Mouse (Mus musculus) gastrocnemius, postnatal 14 days (tissue): ENCODE data around the gene Cldn34c2. TPM values are rescaled to one million over a fixed set of nuclear protein-coding genes. Genes with fewer than 3 reads are reported as not detected.
"Not testable (repeated sequence)": the region's sequence is repeated elsewhere in the genome, so short reads cannot be mapped to it uniquely, and the experiment has no call there.

Experiments used
- DNase-seq: peaks from one replicate; pipeline ENCODE4 v3.0.0; 2021; ENCODE audit warnings: mixed read lengths
- intact Hi-C: fragments of 180-260 bp; cut with DNase I; formaldehyde crosslinking; loops from one replicate; pipeline ENCODE4 v1.15.1; 2025; ENCODE audit warnings: low total_unique reads
- long read RNA-seq, 2 experiments: library from polyadenylated mRNA; stranded (forward); transcript quantifications; one replicate each; pipeline ENCODE4 v2.0.0; 2021
- total RNA-seq, 2 experiments: library from RNA; stranded (reverse); gene quantifications; 2 replicates each; pipeline ENCODE4 v1.2.3; 2021

Gene Cldn34c2
- total RNA-seq = under 1 TPM; 0.68 to 0.80 TPM
- long read RNA-seq, experiment 1, partial matches to known transcripts = 0 of 1 reads
- long read RNA-seq, experiment 1, other reads (novel, unspliced or antisense) = 1 of 1 reads
- long read RNA-seq, experiment 2 = 0 reads

DNA sequence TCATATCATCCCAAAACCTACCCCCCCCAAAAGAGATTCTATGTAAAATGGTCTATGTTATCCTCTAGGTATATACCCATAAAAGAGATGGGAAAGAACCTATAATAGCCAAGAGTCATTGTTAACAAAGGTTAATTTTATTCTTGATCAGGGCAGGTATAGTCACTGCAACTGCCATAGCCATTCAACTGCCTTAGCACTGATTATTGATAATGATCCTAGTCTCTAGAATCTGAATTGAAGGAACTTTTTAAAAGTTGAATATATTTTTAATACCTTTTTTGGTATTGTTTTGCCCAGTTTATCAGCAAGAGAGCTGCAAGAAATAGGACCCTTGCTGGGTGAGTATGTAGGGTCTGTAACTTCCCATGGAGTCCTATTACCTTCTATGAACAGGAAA lies at the start of gene Cldn34c2:
Gene Cldn34c2 (plus strand): TSS at position 301 of the 400 bp plus-strand sequence.
- DNase-seq, intact Hi-C loops: not testable (repeated sequence)

- DNase-seq, intact Hi-C loops: not testable (repeated sequence)
These were observed 30.1 kb upstream of the Cldn34c2 start for GRCm38 (mm10) chrX:123551378-123551777.

DNA sequence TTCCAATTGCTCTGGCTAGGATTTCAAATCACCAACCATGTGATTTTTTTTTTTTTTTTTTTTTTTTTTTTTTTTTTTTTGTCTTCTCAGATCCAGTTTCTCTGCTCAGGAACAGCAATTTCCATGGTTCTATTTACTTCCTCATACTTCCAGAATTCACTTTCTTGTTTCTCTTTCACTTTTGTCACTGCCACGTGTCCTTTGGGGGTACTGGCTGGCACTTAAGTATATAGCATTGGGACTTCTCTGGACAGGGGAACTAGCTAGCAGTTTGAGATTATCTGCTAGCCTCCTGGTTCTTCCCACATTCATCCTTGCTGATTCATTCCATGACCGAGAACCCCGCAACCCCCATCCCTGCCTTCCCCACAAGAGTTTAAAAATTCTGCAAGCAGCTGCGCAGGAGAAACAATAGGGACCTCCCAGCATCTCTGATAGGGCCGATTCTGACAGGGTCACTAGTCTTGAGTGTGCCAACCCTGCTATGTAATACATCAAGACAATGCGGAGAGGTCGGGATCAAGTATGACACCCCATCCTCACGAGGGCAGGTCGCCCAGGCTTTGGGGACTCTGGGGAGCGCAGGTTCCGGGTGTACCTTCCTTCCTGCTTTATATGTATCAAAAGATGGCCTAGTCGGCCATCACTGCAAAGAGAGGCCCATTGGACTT lies 30.8 kb downstream of the Cldn34c2 start:
- DNase-seq, intact Hi-C loops: not testable (repeated sequence)

Other genes with a start within 250 kb of the Cldn34c2 start
- not detected for gene Gm17467, start 123.1 kb downstream of the Cldn34c2 start, total RNA-seq
- not detected for gene Cldn34c3, start 212.0 kb downstream of the Cldn34c2 start, total RNA-seq